Mouse (Mus musculus) neural tube, embryonic 15.5 days (tissue): ENCODE measurements at regions not wholly inside any gene's neighbourhood (a gene's known extent, or its start where the extent isn't known, plus 50 kb on each side); places are given as distances from the start of the nearest gene placed in this dataset.
A peak's percentile ranks its signal among the peaks of the same experiment; 100 is the strongest.

Experiments
- ATAC-seq: fragments of 200-750 bp; cut with Nextera tagmentation; 2 replicates; pipeline ENCODE4 v1.8.0; 2017; ENCODE audit warnings: mild to moderate bottlenecking, moderate TSS enrichment, moderate library complexity; ENCODE audit not compliant: low FRiP score
- H3K27ac ChIP-seq: fragments of 300-500 bp; sonication (generic); replicated peaks from 2 replicates; pipeline ENCODE4 v1.5.1; 2015; ENCODE audit warnings: mild to moderate bottlenecking, inconsistent platforms
- H3K27me3 ChIP-seq: fragments of 300-500 bp; sonication (generic); replicated peaks from 2 replicates; pipeline ENCODE4 v1.6.1; 2015; ENCODE audit warnings: inconsistent platforms
- H3K36me3 ChIP-seq: fragments of 300-500 bp; sonication (generic); 2 replicates; pipeline ENCODE4 v1.6.1; 2015; ENCODE audit warnings: inconsistent platforms
- H3K4me1 ChIP-seq: fragments of 300-500 bp; sonication (generic); 2 replicates; pipeline ENCODE4 v1.6.1; 2015; ENCODE audit warnings: inconsistent platforms
- H3K4me2 ChIP-seq: fragments of 300-500 bp; sonication (generic); 2 replicates; pipeline ENCODE4 v1.6.1; 2015; ENCODE audit warnings: inconsistent platforms, mild to moderate bottlenecking, moderate library complexity
- H3K4me3 ChIP-seq: fragments of 300-500 bp; sonication (generic); replicated peaks from 2 replicates; pipeline ENCODE4 v1.5.1; 2015; ENCODE audit warnings: mild to moderate bottlenecking, inconsistent platforms
- H3K9ac ChIP-seq: fragments of 300-500 bp; sonication (generic); replicated peaks from 2 replicates; pipeline ENCODE4 v1.6.1; 2015; ENCODE audit warnings: mild to moderate bottlenecking, inconsistent platforms
- H3K9me3 ChIP-seq: fragments of 300-500 bp; sonication (generic); replicated peaks from 2 replicates; pipeline ENCODE4 v1.6.1; 2016; ENCODE audit warnings: inconsistent platforms
- WGBS: fragments of 180-500 bp; shearing (Covaris S2); methylation state at CpG from one replicate; pipeline ENCODE4 v1.1.7; 2015; ENCODE audit warnings: mixed read lengths; 5-methylcytosine and 5-hydroxymethylcytosine counted together

DNA sequence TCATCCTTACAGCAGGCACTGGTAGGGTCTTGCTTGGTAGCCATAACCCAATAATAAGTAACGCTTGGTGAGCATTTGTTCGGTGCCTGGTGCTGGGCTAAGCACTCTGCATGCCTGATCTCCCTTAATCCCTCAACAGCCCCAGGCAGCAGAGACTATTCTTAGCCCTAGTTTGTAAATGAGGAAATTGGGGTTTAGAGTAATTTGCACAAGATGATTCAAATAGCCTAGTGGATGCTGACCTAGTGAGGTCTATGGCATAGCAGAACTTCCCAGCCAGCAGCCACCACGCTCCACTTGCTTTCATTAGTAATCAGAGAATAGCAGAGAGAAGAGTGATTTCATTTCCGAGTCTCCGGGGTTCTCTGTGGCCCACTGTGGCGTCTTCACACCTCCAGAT is 622.2 kb downstream of the Ets1 start:
- Histone ChIP-seq H3K9me3 (no peaks in the 10 kb centered on the region), H3K4me3 (no peak overlapping the region)
- ATAC-seq: no peak

GRCm38 (mm10) chr9:33260171-33260570 is 624.1 kb downstream of the Ets1 start:
- H3K9ac ChIP-seq: no peak overlapping the region
- WGBS: 27% methylated on average over 4 of the region's 4 CpGs
- ATAC-seq: peak; percentile 86

More for the DNA sequence above, 622.2 kb downstream of the Ets1 start:
- no peak overlapping the region for H3K27ac ChIP-seq
- no peak overlapping the region for H3K4me2 ChIP-seq
- H3K36me3 ChIP-seq: no peaks in the 10 kb centered on the region
- no peak overlapping the region for H3K9ac ChIP-seq
- no peaks in the 10 kb centered on the region for H3K4me1 ChIP-seq
- WGBS: 57% methylated on average over 6 of the region's 6 CpGs
- H3K27me3 ChIP-seq: no peaks in the 10 kb centered on the region

DNA sequence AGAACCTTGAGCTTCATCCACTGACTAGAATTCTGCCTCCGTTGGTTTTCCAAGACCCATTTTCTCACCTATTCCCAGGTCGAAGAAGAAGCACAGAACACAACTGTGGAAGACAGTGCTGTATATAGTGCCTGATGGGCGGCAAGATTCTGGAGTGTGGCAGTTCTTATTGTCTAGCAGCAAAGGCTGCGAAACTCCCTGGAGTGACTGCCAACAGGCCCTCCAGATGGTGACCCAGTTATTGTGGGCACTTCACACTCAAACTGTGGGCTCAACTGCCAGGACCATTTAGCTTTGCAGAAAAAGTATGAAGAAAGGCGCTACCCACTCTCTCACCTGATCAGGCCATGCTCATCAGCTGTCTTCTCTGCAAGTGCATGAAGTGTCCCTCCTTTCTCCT is 653.4 kb downstream of the Ets1 start:
- no peak overlapping the region for H3K4me3 ChIP-seq
- H3K27me3 ChIP-seq: no peaks in the 10 kb centered on the region
- no peak for ATAC-seq
- WGBS: 85% methylated on average over 5 of the region's 5 CpGs
- no peak overlapping the region for H3K9ac ChIP-seq
- H3K4me1 ChIP-seq: no peaks in the 10 kb centered on the region
- H3K36me3 ChIP-seq: no peaks in the 10 kb centered on the region
- H3K27ac ChIP-seq: no peak overlapping the region
- H3K4me2 ChIP-seq: no peak overlapping the region
- H3K9me3 ChIP-seq: no peaks in the 10 kb centered on the region

More at GRCm38 (mm10) chr9:33260171-33260570, 624.1 kb downstream of the Ets1 start:
- no peak overlapping the region for H3K4me2 ChIP-seq
- no peaks in the 10 kb centered on the region for H3K9me3 ChIP-seq
- H3K27me3 ChIP-seq: no peaks in the 10 kb centered on the region
- H3K27ac ChIP-seq: no peak overlapping the region
- no peak overlapping the region for H3K4me3 ChIP-seq
- H3K36me3 ChIP-seq: no peaks in the 10 kb centered on the region
- no peaks in the 10 kb centered on the region for H3K4me1 ChIP-seq

DNA sequence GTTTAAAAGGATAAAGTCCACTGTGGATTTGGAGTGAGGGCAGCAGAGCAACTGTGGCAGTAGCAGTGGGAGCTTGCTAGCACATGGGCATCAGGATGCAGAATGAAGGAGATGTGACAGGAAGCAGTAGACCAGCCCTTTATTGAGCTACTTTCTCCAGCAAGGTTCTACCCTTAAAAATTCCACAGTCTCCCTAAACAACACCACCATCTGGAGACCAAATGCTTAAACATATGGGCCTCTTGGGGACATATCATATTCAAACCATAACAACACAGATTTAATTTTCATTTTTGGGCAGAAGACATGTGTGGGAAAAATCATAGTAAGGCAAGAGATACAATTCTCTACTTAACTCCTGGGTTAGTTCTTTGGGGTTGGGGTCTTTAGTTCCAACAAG is 656.1 kb downstream of the Ets1 start:
- no peaks in the 10 kb centered on the region for H3K36me3 ChIP-seq
- H3K4me1 ChIP-seq: no peaks in the 10 kb centered on the region
- ATAC-seq: no peak
- no peaks in the 10 kb centered on the region; the same call in 1 of the 2 replicates for H3K9me3 ChIP-seq
- H3K4me3 ChIP-seq: no peak overlapping the region
- no peak overlapping the region for H3K9ac ChIP-seq
- H3K27me3 ChIP-seq: no peaks in the 10 kb centered on the region
- no peak overlapping the region for H3K27ac ChIP-seq
- no peak overlapping the region for H3K4me2 ChIP-seq

GRCm38 (mm10) chr9:33295925-33296324 is 659.9 kb downstream of the Ets1 start:
- H3K9me3 ChIP-seq: no peaks in the 10 kb centered on the region; the same call in 1 of the 2 replicates
- no peaks in the 10 kb centered on the region for H3K36me3 ChIP-seq
- no peaks in the 10 kb centered on the region for H3K27me3 ChIP-seq
- H3K4me2 ChIP-seq: no peak overlapping the region
- no peaks in the 10 kb centered on the region for H3K4me1 ChIP-seq
- no peak for ATAC-seq
- H3K27ac ChIP-seq: no peak overlapping the region
- WGBS: 34% methylated on average over 2 of the region's 2 CpGs
- H3K9ac ChIP-seq: no peak overlapping the region
- no peak overlapping the region for H3K4me3 ChIP-seq

DNA sequence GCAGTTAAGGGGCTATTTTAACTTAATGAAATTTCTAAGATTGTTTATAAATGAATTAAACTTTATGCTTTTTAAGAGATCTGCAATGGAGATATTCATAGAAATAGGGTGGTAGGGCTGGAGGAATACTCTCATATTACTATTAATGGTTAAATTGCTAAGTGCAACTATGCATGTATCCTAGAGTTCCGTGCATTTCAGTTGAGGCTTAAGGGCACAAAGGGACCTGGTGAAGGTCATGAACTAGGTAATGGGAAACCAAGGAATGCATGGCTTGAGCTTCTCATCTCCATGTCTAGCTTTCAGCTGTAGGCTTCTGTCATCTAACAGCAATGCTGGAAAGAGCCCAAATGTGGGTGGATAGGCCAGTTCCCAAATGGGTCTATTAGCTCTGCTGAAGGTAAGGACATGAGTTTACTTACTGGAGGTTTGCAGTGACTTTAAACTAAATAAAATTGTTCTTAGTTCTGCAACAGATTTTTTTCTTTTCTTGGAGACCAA is 683.6 kb downstream of the Ets1 start:
- H3K27ac ChIP-seq: no peak overlapping the region
- ATAC-seq: no peak
- no peaks in the 10 kb centered on the region for H3K9me3 ChIP-seq
- no peak overlapping the region for H3K4me3 ChIP-seq
- H3K36me3 ChIP-seq: no peaks in the 10 kb centered on the region
- H3K9ac ChIP-seq: no peak overlapping the region
- H3K4me2 ChIP-seq: no peak overlapping the region
- H3K4me1 ChIP-seq: no peaks in the 10 kb centered on the region
- WGBS: 90% methylated on average over 1 of the region's 1 CpGs
- no peaks in the 10 kb centered on the region for H3K27me3 ChIP-seq

DNA sequence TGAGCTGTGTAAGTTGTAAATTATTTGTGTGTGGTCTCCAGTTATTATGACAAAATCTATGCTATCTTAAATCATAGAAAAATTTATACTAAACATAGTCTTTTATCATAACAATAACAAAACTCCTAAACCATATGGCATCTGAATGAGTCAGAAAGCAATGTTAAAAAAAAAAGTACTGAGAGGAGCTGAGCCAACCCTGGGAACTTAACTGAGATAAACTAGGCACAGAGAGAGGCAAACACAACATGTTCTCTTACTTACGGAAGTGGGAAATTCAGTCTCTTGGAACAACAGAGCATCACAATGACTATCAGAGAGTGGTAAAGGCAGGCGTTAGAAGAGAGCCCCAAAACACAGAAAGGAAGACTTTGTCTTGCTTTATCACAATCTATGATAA is 691.7 kb downstream of the Ets1 start:
- Histone ChIP-seq H3K27ac (no peak overlapping the region), H3K4me3 (no peak overlapping the region), H3K9me3 (no peaks in the 10 kb centered on the region), H3K4me2 (no peak overlapping the region), H3K9ac (no peak overlapping the region), H3K4me1 (no peaks in the 10 kb centered on the region), H3K36me3 (no peaks in the 10 kb centered on the region), H3K27me3 (no peaks in the 10 kb centered on the region)
- ATAC-seq: no peak
- WGBS: 84% methylated on average over 2 of the region's 2 CpGs

GRCm38 (mm10) chr9:33350258-33350657 is 714.2 kb downstream of the Ets1 start:
- no peaks in the 10 kb centered on the region for H3K9me3 ChIP-seq
- H3K4me1 ChIP-seq: no peaks in the 10 kb centered on the region
- no peak overlapping the region for H3K4me3 ChIP-seq
- no peaks in the 10 kb centered on the region for H3K27me3 ChIP-seq
- H3K9ac ChIP-seq: no peak overlapping the region
- no peaks in the 10 kb centered on the region for H3K36me3 ChIP-seq
- no peak overlapping the region for H3K4me2 ChIP-seq
- no peak for ATAC-seq
- H3K27ac ChIP-seq: no peak overlapping the region

DNA sequence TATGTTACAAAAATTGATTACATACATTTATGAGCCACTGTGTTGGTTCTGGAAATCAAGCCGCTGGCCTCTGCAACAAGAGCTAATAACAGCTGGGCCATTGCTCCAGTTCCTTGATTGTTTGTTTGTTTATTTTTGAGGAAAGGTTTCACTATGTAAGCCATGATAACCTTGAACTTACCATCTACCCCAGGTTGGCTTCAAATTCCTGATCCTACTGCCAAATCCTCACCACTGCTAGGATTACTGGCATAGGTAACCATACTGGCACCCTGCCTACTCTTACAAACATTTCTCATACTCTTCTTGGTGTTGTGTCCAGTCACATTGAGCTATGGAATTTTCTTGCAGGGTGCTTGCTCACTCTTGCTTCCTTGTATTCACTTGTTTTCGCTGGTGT is 720.6 kb downstream of the Ets1 start:
- no peak for ATAC-seq
- Histone ChIP-seq H3K27me3 (no peaks in the 10 kb centered on the region), H3K27ac (no peak overlapping the region), H3K36me3 (no peaks in the 10 kb centered on the region), H3K4me3 (no peak overlapping the region), H3K4me2 (no peak overlapping the region), H3K4me1 (0 out of 2 replicates have a peak, but pooled peaks cover 4% of the 10 kb centered on the region), H3K9me3 (no peaks in the 10 kb centered on the region), H3K9ac (no peak overlapping the region)
- WGBS: 84% methylated on average over 2 of the region's 2 CpGs

DNA sequence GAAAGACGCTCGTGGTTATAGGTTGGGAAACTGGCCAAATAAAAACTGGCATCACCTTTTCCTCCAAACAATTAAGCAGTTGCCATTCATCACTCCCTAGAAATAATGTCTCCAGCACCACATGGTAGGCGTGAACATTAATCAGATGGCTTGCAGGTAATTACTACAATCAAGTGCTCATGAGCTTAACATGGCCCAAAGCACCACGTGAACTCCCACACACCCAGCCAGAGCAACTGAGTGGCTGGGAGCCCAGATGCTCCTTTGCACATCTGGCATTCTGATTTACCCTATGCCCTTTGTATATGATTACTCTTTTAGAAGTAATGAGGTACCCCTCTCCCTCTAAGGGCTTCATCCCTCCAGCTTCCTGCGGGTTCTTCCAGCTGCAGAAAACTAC is 724.9 kb downstream of the Ets1 start:
- Histone ChIP-seq H3K4me1 (0 out of 2 replicates have a peak, but pooled peaks cover 4% of the 10 kb centered on the region), H3K4me2 (no peak overlapping the region), H3K27ac (no peak overlapping the region), H3K4me3 (no peak overlapping the region), H3K9ac (no peak overlapping the region), H3K9me3 (no peaks in the 10 kb centered on the region), H3K27me3 (no peaks in the 10 kb centered on the region), H3K36me3 (no peaks in the 10 kb centered on the region)
- ATAC-seq: no peak
- 50% methylated on average over 5 of the region's 5 CpGs for WGBS

GRCm38 (mm10) chr9:33389170-33389569 is 753.1 kb downstream of the Ets1 start:
- Histone ChIP-seq H3K9me3 (no peaks in the 10 kb centered on the region), H3K4me2 (no peak overlapping the region), H3K27ac (no peak overlapping the region), H3K4me3 (no peak overlapping the region), H3K4me1 (no peaks in the 10 kb centered on the region), H3K27me3 (no peaks in the 10 kb centered on the region), H3K36me3 (no peaks in the 10 kb centered on the region), H3K9ac (no peak overlapping the region)
- no peak for ATAC-seq

GRCm38 (mm10) chr9:33404691-33405090 is 768.7 kb downstream of the Ets1 start:
- Histone ChIP-seq H3K27ac (no peak overlapping the region), H3K27me3 (no peaks in the 10 kb centered on the region), H3K9me3 (no peaks in the 10 kb centered on the region; the same call in 1 of the 2 replicates), H3K9ac (no peak overlapping the region), H3K36me3 (no peaks in the 10 kb centered on the region), H3K4me3 (no peak overlapping the region), H3K4me1 (no peaks in the 10 kb centered on the region), H3K4me2 (no peak overlapping the region)
- WGBS: 90% methylated on average over 4 of the region's 4 CpGs
- ATAC-seq: no peak

- no peaks in the 10 kb centered on the region for H3K4me1 ChIP-seq
- no peaks in the 10 kb centered on the region for H3K36me3 ChIP-seq
- no peak overlapping the region for H3K4me2 ChIP-seq
- H3K9ac ChIP-seq: no peak overlapping the region
- 90% methylated on average over 2 of the region's 2 CpGs for WGBS
- H3K27me3 ChIP-seq: no peaks in the 10 kb centered on the region
- no peak overlapping the region for H3K27ac ChIP-seq
- H3K4me3 ChIP-seq: no peak overlapping the region
- no peaks in the 10 kb centered on the region; the same call in 1 of the 2 replicates for H3K9me3 ChIP-seq
- ATAC-seq: no peak
These were observed 771.5 kb downstream of the Ets1 start for GRCm38 (mm10) chr9:33407517-33407916.
